Mouse (Mus musculus): ENCODE measurements around the gene Cox8a.

DNA sequence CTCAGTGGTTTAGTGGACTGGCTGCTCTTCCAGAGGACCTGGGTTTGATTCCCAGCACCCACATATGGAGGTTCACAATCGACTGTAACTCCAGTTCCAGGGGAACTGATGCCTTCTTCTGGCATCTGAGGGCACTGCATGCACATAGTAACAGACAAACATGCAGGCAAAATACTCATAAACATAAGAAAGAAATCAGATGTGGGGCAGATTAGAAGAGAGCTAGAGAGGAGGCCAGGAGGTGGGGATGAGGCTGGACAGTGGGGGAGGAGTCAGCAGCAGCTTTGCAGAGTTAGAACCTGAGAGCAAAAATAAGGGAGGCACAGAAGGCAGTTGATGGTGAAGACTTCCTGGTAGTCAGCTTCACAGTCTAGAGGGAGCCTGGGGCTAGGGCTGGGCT is 45.2 kb upstream of the Cox8a start:
- TF ChIP-seq E2F4 (IDR thresholded peaks at IDR 0.05; ENCODE audit: borderline replicate concordance, low read depth, low read length) (no peak), USF1 (IDR thresholded peaks at IDR 0.05; ENCODE audit: low read depth, low read length) (no peak), HCFC1 (IDR thresholded peaks at IDR 0.05; ENCODE audit: low read depth, low read length) (no peak), CTCF (IDR thresholded peaks at IDR 0.05 in 2 of 3, conservative IDR thresholded peaks at IDR 0.05 in 1 of 3; ENCODE audit: control insufficient read depth in 1 of 3, insufficient read depth in 1 of 3, low read depth in 2 of 3, low read length in 3 of 3, poor library complexity in 1 of 3, severe bottlenecking in 1 of 3) (no peak; a peak in 1 of 6 replicates), TBP (IDR thresholded peaks at IDR 0.05; ENCODE audit: low read depth, low read length) (no peak), ZMIZ1 (IDR thresholded peaks at IDR 0.05; ENCODE audit: low read depth, low read length) (no peak), GATA1 (IDR thresholded peaks at IDR 0.05; ENCODE audit: low read depth, low read length) (no peak), NRF1 (IDR thresholded peaks at IDR 0.05; ENCODE audit: insufficient read depth, low read depth, low read length, poor library complexity, severe bottlenecking) (no peak), POLR2A (IDR thresholded peaks at IDR 0.05; ENCODE audit: control insufficient read depth in 1 of 2, insufficient read depth in 1 of 2, low read depth in 1 of 2, low read length in 2 of 2, poor library complexity in 1 of 2) (no peak), EP300 (IDR thresholded peaks at IDR 0.05; ENCODE audit: low read depth in 1 of 2, low read length in 2 of 2) (no peak), MAX (IDR thresholded peaks at IDR 0.05; ENCODE audit: low read length) (no peak), NELFE (IDR thresholded peaks at IDR 0.05; ENCODE audit: low read depth, low read length) (no peak)

Data from MEL (cell line).